Mouse (Mus musculus) liver, adult 2 months (tissue): ENCODE data around the gene Exoc3l2. TPM values are rescaled to one million over a fixed set of nuclear protein-coding genes. Genes with fewer than 3 reads are reported as not detected.

Experiments
- DNase-seq: peaks from one replicate; pipeline ENCODE4 v3.0.0-alpha.2; 2011; ENCODE audit warnings: low read depth, low spot score; ENCODE audit errors: extremely low read depth
- H3K27ac ChIP-seq: fragments of 200-500 bp; replicated peaks from 2 replicates; pipeline ENCODE4 v1.5.1; 2012; ENCODE audit warnings: low read depth, mild to moderate bottlenecking, control low read depth, inconsistent platforms, low read length; ENCODE audit not compliant: insufficient read depth
- H3K27me3 ChIP-seq: fragments of 200-500 bp; 2 replicates; pipeline ENCODE4 v1.6.1; 2012; ENCODE audit warnings: mild to moderate bottlenecking, moderate library complexity, low read length, inconsistent platforms; ENCODE audit not compliant: control insufficient read depth, insufficient read depth
- H3K36me3 ChIP-seq: fragments of 200-500 bp; 2 replicates; pipeline ENCODE4 v1.6.1; 2012; ENCODE audit warnings: low read length, inconsistent platforms; ENCODE audit not compliant: control insufficient read depth, insufficient read depth
- H3K4me1 ChIP-seq: fragments of 200-500 bp; 2 replicates; pipeline ENCODE4 v1.6.1; 2011; ENCODE audit warnings: low read length; ENCODE audit not compliant: control insufficient read depth, insufficient read depth
- H3K4me3 ChIP-seq: fragments of 200-500 bp; 2 replicates; pipeline ENCODE4 v1.5.1; 2011; ENCODE audit warnings: low read depth, mild to moderate bottlenecking, control low read depth, low read length, moderate library complexity; ENCODE audit not compliant: insufficient read depth
- H3K79me2 ChIP-seq: fragments of 200-500 bp; 2 replicates; pipeline ENCODE4 v1.6.1; 2012; ENCODE audit warnings: inconsistent platforms, mild to moderate bottlenecking, low read length, moderate library complexity; ENCODE audit not compliant: control insufficient read depth, insufficient read depth
- H3K9ac ChIP-seq: fragments of 200-500 bp; 2 replicates; pipeline ENCODE4 v1.6.1; 2012; ENCODE audit warnings: low read depth, mild to moderate bottlenecking, control low read depth, inconsistent platforms, low read length
- CTCF ChIP-seq: fragments of 200-500 bp; IDR thresholded peaks from 2 replicates; pipeline ENCODE4 v1.5.1; 2011; ENCODE audit warnings: low read depth, low read length, control low read depth
- POLR2A ChIP-seq: fragments of 200-500 bp; IDR thresholded peaks from 2 replicates; pipeline ENCODE4 v1.6.1; 2011; ENCODE audit warnings: low read length, control low read depth; ENCODE audit not compliant: insufficient read depth; ENCODE audit errors: extremely low read depth
- WGBS: fragments of 180-500 bp; shearing (Covaris S2); methylation state at CpG from one replicate; pipeline ENCODE4 v1.1.7; 2018; 5-methylcytosine and 5-hydroxymethylcytosine counted together
- polyA plus RNA-seq: library from polyadenylated mRNA; depleted of rRNA; stranded (reverse); fragments of >200 nt; gene quantifications from 2 replicates; pipeline ENCODE4 v1.2.3, GENCODE M21; 2012
- total RNA-seq: library from RNA; depleted of rRNA; stranded (reverse); fragments of >200 nt; gene quantifications from 2 replicates; pipeline ENCODE4 v1.2.3, GENCODE M21; 2014

Exoc3l2 gene
- total and polyA plus RNA-seq, 2 experiments, result 2.2 to 5.1 TPM

GRCm38 (mm10) chr7:19461488-19461887 is 1.6 kb upstream of the Exoc3l2 start:
- Histone ChIP-seq H3K4me1 (peaks cover 10% of the 10 kb centered on the region), H3K79me2 (peaks cover 21% of the 10 kb centered on the region), H3K4me3 (no peak overlapping the region), H3K27me3 (no peaks in the 10 kb centered on the region), H3K27ac (no peak overlapping the region), H3K9ac (no peak overlapping the region), H3K36me3 (no peaks in the 10 kb centered on the region)
- peak; percentile 74 for TF ChIP-seq CTCF
- TF ChIP-seq POLR2A, result no peak
- peak; percentile 36 for DNase-seq
- 26% methylated on average over 6 of the region's 6 CpGs for WGBS

GRCm38 (mm10) chr7:19462443-19462842 is 688 bp upstream of the Exoc3l2 start:
- Histone ChIP-seq H3K36me3 (no peaks in the 10 kb centered on the region), H3K79me2 (peaks cover 12% of the 10 kb centered on the region), H3K4me3 (no peak overlapping the region), H3K27ac (peak overlapping the region; percentile 30), H3K27me3 (no peaks in the 10 kb centered on the region), H3K9ac (no peak overlapping the region), H3K4me1 (peaks cover 6% of the 10 kb centered on the region)
- 81% methylated on average over 4 of the region's 4 CpGs for WGBS
- TF ChIP-seq POLR2A (no peak), CTCF (no peak)
- DNase-seq, result no peak

- TF ChIP-seq POLR2A (no peak), CTCF (no peak)
- WGBS, result 31% methylated on average over 22 of the region's 22 CpGs
- peak overlapping the region; percentile 53 for H3K27ac ChIP-seq
- no peak for DNase-seq
- peaks cover 3% of the 10 kb centered on the region; the same call in 1 of the 2 replicates for H3K27me3 ChIP-seq
- H3K79me2 ChIP-seq, result no peaks in the 10 kb centered on the region
- peak overlapping the region; percentile 15 for H3K9ac ChIP-seq
- no peaks in the 10 kb centered on the region for H3K36me3 ChIP-seq
- 0 out of 2 replicates have a peak, but pooled peaks cover 2% of the 10 kb centered on the region for H3K4me1 ChIP-seq
- peak overlapping the region; percentile 70 for H3K4me3 ChIP-seq
These were observed 1.5 kb downstream of the Exoc3l2 start for GRCm38 (mm10) chr7:19464367-19465307.

- peaks cover 4% of the 10 kb centered on the region; the same call in 1 of the 2 replicates for H3K27me3 ChIP-seq
- TF ChIP-seq CTCF, result no peak
- TF ChIP-seq POLR2A, result no peak
- H3K36me3 ChIP-seq, result no peaks in the 10 kb centered on the region
- H3K9ac ChIP-seq, result peak overlapping the region; percentile 30
- DNase-seq, result no peak
- 67% methylated on average over 5 of the region's 5 CpGs for WGBS
- no peaks in the 10 kb centered on the region for H3K79me2 ChIP-seq
- peak overlapping the region; percentile 71 for H3K27ac ChIP-seq
- no peaks in the 10 kb centered on the region for H3K4me1 ChIP-seq
- H3K4me3 ChIP-seq, result no peak overlapping the region
These were observed 3.5 kb downstream of the Exoc3l2 start for GRCm38 (mm10) chr7:19466602-19467145.

- Histone ChIP-seq H3K27ac (no peak overlapping the region; the same call in 1 of the 2 replicates), H3K9ac (no peak overlapping the region), H3K4me3 (no peak overlapping the region), H3K79me2 (no peaks in the 10 kb centered on the region), H3K36me3 (no peaks in the 10 kb centered on the region), H3K27me3 (peaks cover 4% of the 10 kb centered on the region; the same call in 1 of the 2 replicates), H3K4me1 (0 out of 2 replicates have a peak, but pooled peaks cover under 1% of the 10 kb centered on the region)
- 37% methylated on average over 6 of the region's 6 CpGs for WGBS
- DNase-seq, result no peak
- TF ChIP-seq POLR2A, result no peak
- no peak for TF ChIP-seq CTCF
These were observed 4.5 kb downstream of the Exoc3l2 start for GRCm38 (mm10) chr7:19467638-19468037.
